Mouse (Mus musculus): ENCODE results near the gene Apmap. TPM values are rescaled to one million over a fixed set of nuclear protein-coding genes. Genes with fewer than 3 reads are reported as not detected.
A peak's percentile ranks its signal among the peaks of the same experiment; 100 is the strongest.

Gene Apmap
- 37.1 and 44.4 TPM in 2 replicates for polyA plus RNA-seq (2012; rRNA removed)

DNA sequence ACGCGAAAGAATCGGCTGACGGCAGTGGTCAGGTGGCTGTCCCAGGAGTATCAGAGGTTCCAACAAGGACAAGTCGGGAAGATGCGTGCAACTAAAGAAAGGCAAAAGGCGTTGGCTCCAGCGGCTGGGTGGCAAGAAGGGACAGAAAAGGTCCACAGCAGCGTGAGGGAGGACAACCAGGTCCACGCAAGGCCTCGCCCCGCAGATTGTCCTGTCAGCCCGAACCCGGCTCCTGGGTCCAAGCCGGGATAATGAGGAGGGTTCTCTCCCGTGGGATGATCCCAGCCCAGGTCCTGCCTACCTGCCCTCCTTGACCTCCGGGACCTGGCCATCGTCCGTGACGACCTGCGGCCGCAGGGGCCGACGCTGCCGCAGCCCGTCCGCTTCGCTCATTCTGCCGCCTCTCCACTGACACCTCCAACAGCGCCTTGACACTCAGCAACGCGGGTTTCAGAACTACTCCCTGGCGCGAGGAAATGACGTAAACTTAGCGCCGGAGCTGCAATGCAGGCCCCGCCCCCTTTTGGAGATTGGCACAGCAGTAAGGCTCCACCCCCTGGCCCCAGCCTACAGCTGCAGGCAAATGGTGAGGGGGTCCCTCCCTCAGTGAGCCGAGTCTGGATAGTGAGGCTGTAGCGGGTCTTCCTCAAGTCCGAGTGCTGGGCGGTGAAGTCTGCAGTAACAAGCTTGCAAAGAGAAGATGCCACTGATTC lies at the start of gene Apmap:
Apmap (minus strand) TSS at position 481 of the 713 bp plus-strand sequence.
- DNase-seq (ENCODE audit: low spot score) = peak; percentile 82

- DNase-seq (ENCODE audit: low spot score) = no peak
Measured at GRCm38 (mm10) chr2:150656975-150657768, 48.8 kb upstream of the Apmap start.

- no peak for DNase-seq (ENCODE audit: low spot score)
Measured at GRCm38 (mm10) chr2:150656112-150656511, 47.7 kb upstream of the Apmap start.

- DNase-seq (ENCODE audit: low spot score) = no peak
Measured at GRCm38 (mm10) chr2:150655290-150655689, 46.9 kb upstream of the Apmap start.

GRCm38 (mm10) chr2:150654814-150655213 lies 46.4 kb upstream of the Apmap start:
- DNase-seq (ENCODE audit: low spot score) = no peak

- no peak for DNase-seq (ENCODE audit: low spot score)
Measured at GRCm38 (mm10) chr2:150651366-150651765, 43.0 kb upstream of the Apmap start.

- DNase-seq (ENCODE audit: low spot score) = no peak
Measured at GRCm38 (mm10) chr2:150650511-150651074, 42.2 kb upstream of the Apmap start.

- DNase-seq (ENCODE audit: low spot score) = no peak
Measured at GRCm38 (mm10) chr2:150648300-150648895, 40.0 kb upstream of the Apmap start.

GRCm38 (mm10) chr2:150647681-150648299 lies 39.4 kb upstream of the Apmap start:
- DNase-seq (ENCODE audit: low spot score) = no peak

- no peak for DNase-seq (ENCODE audit: low spot score)
Measured at GRCm38 (mm10) chr2:150646411-150647121, 38.2 kb upstream of the Apmap start.

GRCm38 (mm10) chr2:150645225-150645624 lies 36.9 kb upstream of the Apmap start:
- DNase-seq (ENCODE audit: low spot score) = no peak

DNA sequence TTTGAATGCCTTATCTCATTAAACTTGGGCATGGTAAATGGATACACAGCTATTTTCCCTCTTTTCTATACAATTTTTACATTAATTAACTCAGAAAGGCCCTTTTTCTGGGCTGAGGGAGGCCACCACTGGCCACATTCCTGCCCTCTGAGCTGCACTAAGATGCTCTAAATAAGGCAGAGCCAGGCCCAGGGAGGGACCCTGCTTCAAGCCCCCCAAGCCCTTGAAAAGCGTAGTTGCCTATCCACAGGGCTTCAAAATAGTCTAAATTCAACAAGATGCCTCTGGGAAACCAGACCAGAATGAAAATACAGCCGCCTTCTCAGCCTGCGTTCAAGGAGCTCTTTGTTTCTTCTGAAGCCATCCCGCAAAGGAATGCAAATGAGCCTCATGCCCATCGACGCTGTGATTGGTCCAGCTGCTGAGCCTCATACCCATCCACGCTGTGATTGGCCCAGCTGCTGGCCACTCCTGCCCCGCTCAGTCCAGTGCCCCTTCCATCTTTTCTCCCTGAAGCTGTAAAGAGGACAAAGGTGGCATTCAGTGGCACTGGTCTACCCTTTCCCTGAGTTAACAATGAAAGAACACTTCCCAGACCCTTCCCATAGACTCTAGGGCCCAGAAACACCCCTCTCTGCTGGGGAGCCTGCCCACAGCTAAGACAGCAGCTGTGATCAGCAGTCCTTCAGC lies 35.5 kb upstream of the Apmap start:
- no peak for DNase-seq (ENCODE audit: low spot score)

GRCm38 (mm10) chr2:150643166-150643565 lies 34.8 kb upstream of the Apmap start:
- no peak for DNase-seq (ENCODE audit: low spot score)

DNA sequence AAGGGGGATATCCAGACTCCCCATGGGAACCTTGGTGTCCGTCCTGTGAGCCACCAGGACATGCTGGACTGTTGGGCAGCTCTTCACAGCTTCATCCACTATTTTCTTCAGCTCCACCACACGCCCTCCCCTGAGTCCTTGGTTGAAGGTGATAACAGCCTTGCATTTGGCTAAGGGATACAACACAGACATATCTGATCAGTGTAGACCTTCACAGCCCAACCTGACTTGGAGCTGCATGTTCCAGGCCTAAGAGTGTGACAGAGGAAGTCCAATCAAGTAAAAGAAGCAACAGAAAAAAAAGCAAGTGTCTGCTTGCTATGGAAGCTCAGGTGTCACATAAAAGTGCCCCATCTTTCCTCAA lies 30.0 kb upstream of the Apmap start:
- no peak for DNase-seq (ENCODE audit: low spot score)

DNA sequence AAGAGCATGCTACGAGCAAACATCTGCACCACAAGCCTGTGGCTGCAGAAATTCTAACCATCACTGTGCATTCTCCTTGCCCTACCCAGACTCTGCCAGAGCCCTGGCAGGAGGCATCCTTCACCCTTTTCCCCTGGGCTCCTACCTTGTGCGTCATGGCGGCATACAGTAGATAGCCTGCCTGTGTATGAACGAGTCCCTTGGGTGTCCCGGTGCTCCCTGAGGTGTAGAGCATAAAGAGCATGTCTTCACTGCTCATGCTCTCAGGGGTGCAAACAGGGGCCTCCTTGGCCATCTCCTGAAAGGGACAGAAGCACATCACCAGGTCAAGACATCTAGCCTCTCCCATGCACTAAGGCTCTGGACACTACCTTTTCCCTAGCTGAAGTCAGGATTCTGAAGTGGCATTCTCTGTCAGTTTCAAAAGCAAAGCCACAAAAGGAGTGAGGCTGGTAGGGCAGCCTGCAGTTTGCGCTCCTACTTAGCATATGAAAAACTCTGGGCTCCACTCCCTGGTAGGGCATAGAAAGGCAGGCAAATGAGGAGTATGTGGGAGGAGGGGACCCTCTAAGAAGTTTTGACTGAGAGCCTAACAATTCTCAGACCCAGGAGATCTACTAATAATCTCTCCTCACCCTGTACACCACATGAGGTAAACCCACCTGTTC lies 29.5 kb upstream of the Apmap start:
- no peak for DNase-seq (ENCODE audit: low spot score)

DNA sequence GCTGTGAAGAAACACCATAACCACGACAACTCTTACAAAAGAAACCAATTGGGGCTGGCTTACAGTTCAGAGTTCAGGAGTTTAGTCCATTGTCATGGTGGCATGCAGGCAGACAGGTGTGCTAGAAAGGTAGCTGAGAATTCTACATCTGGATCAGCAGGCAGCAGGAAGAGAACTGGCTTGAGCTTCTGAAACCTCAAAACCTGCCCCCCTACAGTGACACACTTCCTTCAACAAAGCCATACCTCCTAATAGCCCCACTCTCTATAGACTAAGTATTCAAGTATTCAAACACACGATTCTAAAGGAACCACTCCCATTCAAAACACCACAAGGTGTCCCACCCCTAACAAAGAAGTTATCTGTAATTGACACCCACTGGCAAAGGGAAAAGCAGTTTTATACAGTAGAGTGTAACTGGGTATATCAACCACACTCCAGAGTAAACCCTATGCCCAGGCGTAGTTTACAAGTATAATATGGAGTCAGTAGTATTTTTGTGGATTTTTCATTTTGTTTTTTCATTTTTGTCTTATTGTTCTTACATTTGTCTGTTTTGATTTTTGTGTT lies 27.6 kb upstream of the Apmap start:
- no peak for DNase-seq (ENCODE audit: low spot score)

GRCm38 (mm10) chr2:150629255-150629654 lies 20.9 kb upstream of the Apmap start:
- no peak for DNase-seq (ENCODE audit: low spot score)

DNA sequence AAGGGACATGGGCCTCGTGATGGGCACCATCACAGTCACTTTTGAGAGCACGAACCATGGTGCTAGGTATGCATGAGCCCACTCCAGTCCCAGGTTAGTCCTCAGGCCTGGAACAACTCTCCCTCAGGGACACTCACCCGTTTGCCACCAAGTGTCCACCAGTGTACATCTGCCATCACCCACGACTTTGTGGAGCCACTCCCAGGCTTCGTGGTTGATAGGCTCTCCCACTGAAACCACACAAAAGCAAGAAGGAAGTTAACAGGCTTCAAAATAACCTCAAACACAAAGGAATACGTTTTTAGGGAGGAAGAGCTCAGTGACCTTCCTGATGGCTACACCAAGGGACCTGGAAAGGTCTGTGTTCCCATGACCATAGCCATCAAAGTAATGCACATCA lies 18.8 kb upstream of the Apmap start:
- no peak for DNase-seq (ENCODE audit: low spot score)

- no peak for DNase-seq (ENCODE audit: low spot score)
Measured at GRCm38 (mm10) chr2:150624926-150625325, 16.6 kb upstream of the Apmap start.

DNA sequence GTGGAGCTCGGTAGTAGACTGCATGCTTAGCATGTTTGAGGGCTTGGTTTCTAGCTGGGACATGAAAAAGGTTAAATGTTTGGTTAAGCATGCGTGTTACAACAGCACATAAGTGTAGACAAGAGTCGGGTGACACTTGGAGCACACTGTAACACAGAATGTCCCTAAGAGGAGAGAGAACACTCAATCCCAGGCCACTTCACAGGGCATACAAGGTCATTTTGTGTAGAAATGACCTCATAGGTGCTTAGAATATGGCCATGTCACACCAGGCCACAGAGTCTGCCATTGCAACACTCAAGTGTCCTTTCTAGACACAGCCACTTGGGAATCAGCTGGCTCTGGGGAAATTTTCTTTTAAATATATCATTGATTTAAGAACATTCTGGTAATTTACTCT lies 15.6 kb upstream of the Apmap start:
- DNase-seq (ENCODE audit: low spot score) = no peak
